Mouse (Mus musculus) adrenal gland, adult 8-10 months (tissue): ENCODE results near the gene Ngdn. TPM values are rescaled to one million over a fixed set of nuclear protein-coding genes. Genes with fewer than 3 reads are reported as not detected.

Experiments
- DNase-seq: peaks from one replicate; pipeline ENCODE4 v3.0.0; 2022
- total RNA-seq, 4 experiments: library from RNA; stranded (reverse); gene quantifications; 2 replicates each; pipeline ENCODE4 v1.2.4; 2022

The Ngdn gene
- total RNA-seq, 4 experiments from 2014 or later = 35.3 to 44.0 (median 39.4) TPM

- no peak for DNase-seq
These were observed 14.4 kb upstream of the Ngdn start for GRCm38 (mm10) chr14:55000814-55001213.

- DNase-seq = no peak
These were observed 13.8 kb upstream of the Ngdn start for GRCm38 (mm10) chr14:55001446-55001845.

DNA sequence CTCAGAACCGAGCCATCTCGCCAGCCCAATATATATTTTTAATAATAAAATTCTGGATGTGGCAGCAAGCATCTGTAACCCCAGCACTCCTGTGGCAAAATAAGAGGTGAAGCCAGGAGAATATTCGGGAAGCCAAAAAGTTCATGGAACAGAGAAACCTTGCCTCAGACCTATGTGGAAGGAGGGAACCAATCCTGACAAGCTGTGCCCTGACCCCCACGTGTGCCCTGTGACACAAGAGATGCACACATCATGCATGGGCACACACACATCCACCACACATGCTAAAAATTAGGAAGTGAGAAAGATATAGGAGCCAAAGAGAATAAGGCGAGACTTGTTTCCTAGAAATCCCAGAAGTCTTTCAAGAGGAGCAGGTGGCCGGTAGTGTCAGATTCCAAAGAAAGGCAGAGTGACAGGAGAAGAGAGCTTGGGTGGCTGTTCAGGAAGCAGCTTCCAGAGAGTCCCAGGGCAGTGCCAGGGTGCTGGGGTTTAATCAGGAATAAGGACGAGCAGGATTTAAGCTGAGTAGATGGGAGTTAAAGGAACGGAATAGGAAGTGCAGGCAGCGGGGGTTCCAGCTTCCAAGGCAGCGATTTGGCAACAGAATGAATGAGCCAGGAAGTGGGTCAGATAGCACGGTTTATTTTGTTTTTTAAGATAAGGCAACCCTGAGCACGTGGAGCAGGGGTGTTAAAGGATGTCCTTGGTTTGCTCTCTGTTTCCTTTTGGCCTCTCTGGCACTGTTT, 13.1 kb upstream of the Ngdn start:
- no peak for DNase-seq

DNA sequence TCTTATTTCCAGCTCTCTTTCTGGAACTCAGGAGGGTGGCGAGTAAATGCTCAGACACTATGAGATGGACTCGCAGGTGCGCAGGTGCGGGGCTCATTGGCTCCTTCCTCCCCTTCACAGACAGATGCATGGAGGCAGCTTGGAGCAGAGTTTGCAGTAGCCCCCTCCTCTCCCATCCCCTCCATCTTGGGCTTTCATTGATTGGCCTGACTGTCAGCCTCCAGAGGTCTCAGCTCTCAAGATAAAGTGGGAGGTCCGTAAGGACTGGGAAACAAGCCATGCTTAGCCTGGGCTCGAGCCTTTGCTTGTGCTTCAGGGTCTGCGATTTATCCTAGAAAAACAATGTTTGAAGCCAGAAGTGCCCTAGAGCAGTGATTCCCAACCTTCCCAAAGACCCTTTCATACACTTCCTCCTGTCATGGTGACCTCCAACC, 12.6 kb upstream of the Ngdn start:
- no peak for DNase-seq

- DNase-seq = peak; percentile 45
These were observed 11.1 kb upstream of the Ngdn start for GRCm38 (mm10) chr14:55003878-55004855.

- DNase-seq = no peak
These were observed 9.7 kb upstream of the Ngdn start for GRCm38 (mm10) chr14:55005506-55005905.

GRCm38 (mm10) chr14:55005967-55006366, 9.3 kb upstream of the Ngdn start:
- DNase-seq = no peak

DNA sequence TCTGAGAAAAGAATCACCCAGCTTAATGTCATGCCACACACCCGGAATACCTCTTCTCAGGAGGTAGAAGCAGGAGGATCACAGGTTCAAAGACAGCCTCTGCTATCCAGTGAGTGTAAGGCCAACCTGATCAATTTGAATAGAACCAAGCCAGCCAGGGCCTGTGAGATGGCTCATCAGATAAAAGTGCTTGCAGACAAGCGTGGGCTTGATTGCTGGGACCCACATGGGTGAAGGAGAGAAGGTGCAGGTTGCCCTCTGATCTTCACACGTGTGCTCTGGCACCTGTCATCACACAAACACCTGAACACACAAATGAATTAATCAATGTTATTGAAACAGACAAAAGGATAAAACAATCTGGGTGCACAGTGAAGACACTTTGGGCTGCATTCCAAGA, 8.7 kb upstream of the Ngdn start:
- no peak for DNase-seq

GRCm38 (mm10) chr14:55007120-55007908, 7.9 kb upstream of the Ngdn start:
- no peak for DNase-seq

DNA sequence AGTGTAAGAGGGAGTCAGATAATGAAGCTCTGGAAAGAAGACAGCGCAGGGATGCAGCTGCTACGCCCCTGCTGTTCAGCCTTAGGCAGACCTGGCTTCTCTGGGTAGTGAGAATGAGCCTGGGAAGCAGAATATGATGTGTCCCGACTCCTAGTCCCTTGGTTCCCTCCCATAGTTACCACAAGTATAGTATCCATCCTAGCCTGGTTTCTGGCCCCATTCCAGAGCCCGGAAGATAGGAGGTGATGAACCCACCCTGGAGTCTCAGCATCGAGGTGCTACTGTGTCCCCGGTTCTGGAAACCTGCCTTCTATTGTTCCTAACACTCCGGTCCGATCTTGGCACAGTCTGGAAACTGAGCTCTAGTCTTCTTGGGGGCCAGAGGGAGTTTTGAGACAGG, 6.8 kb upstream of the Ngdn start:
- no peak for DNase-seq

DNA sequence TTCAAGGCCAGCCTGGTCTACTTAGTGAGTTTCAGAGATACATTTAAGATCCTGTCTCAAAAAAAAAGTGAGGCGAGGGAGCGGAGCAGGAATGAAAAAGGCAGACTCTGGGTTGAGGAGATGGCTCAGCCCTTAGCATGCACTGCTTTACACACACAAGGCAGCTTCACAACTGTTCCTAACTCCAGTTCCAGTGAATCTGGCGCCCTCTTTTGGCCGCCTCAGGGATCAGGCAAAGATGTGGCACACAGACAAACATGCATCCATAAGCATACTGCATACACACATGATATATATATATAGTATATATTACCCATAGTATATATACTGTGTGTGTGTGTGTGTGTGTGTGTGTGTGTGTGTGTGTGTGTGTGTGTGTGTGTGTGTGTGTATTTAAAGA, 4.1 kb upstream of the Ngdn start:
- DNase-seq = no peak

GRCm38 (mm10) chr14:55014591-55014990, 663 bp upstream of the Ngdn start:
- DNase-seq = no peak

DNA sequence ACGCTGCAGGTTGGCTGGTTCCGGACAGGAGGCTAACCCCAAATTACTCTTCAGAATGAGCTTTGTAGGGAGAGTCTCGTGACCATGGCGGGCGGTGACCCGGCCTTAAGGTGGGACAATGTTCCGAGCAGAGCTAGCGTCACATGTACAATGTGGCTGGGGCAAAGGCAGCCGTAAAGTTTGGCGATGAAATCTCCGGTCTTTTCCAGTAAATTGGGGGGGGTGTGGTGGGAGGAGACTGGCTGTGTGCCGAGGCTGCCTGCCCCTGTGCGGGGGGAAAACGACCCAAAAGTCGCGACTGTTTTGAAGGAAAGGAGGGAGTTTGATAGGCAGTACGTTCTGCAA, 485 bp downstream of the Ngdn start:
- no peak for DNase-seq

DNA sequence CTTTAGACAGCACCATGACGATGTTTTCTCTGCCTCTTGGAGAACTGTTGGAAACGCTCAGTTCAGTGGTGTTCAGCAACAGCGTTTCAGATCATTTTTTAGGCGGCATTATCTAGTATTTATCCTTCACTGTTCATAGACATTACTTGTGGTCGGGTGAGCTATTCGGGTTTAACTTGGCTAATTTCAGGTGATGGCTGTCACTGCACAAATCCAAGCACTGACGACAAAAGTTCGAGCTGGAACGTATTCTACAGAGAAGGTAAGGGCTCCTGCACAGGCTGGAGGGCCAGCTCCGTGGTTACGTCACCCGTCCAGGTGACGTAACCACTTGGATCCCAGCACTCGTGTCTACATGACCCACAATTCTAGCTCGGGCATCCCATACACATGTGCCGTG, 1.6 kb downstream of the Ngdn start:
- no peak for DNase-seq

- DNase-seq = no peak
These were observed 5.1 kb downstream of the Ngdn start for GRCm38 (mm10) chr14:55020394-55020793.

GRCm38 (mm10) chr14:55023011-55023410, 7.8 kb downstream of the Ngdn start:
- DNase-seq = no peak

- DNase-seq = no peak
These were observed 9.0 kb downstream of the Ngdn start for GRCm38 (mm10) chr14:55024236-55024635.

GRCm38 (mm10) chr14:55025527-55025926, 10.3 kb downstream of the Ngdn start:
- DNase-seq = no peak

DNA sequence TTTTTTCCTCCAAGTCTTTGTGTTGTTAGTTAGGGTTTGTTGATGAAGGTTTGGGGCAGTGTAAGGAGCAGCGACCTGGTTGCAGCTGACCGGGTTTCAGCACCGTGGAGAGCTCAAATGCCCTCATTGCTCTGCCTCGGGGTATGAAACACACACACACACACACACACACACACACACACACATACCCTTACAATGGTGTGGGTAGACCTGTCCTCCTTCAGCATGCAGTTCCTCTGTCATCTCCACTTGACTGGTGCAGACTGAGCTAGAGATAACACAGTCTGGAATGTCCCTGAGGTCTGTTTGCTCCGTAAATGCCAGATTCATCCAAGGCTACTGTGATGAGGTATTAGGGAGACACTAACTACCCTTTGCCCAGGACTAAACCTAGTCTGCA, 12.0 kb downstream of the Ngdn start:
- peak; percentile 14 for DNase-seq

- DNase-seq = no peak
These were observed 12.4 kb downstream of the Ngdn start for GRCm38 (mm10) chr14:55027653-55028052.

- no peak for DNase-seq
These were observed 13.1 kb downstream of the Ngdn start for GRCm38 (mm10) chr14:55028333-55028835.

GRCm38 (mm10) chr14:55029034-55029698, 13.9 kb downstream of the Ngdn start:
- no peak for DNase-seq
